Mouse (Mus musculus) leukemia stem cell, adult 10-12 weeks (primary cell): ENCODE data around the gene Txndc5. TPM values are rescaled to one million over a fixed set of nuclear protein-coding genes. Genes with fewer than 3 reads are reported as not detected.

Experiments used
- polyA plus RNA-seq: library from polyadenylated mRNA; stranded (reverse); fragments of >175 nt; gene quantifications from 2 replicates; pipeline ENCODE4 v1.2.3, GENCODE M21; 2012; ENCODE audit warnings: low replicate concordance

Gene Txndc5
- polyA plus RNA-seq = 138 and 208 TPM in 2 replicates

DNA sequence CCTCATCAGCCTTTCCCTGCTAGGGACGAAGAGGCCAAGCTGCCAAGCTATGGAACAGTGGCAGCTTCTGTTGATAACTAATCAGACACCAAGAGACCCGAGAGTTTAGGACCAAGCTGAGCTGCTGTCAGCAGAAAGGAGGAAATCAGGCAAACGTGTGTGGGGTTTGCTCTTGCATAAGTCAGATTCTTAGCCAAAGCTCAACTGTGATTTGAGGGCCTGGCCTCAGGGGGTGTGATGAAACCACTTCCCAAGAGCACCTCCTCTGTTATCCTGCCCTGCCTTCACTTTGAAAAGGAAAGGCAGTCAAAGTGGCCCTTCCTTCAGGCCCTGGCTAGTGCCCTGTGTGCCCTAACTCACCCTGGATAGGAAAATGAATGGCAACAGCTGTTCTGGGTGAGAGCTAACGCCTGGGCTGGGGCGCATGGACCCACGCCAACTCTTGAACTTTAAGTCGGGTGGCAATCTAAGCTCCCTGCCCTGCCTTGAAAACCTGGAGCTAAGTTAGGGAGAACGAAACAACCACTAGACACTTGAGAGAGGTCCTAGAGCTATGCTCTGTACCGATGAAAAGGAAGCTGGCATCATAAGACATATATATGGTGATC, at the start of gene Txndc5:
Gene Txndc5, minus strand, starts transcription at position 138 of the 608 bp plus-strand sequence.

Other genes with a start within 250 kb of the Txndc5 start
- 1.1 and 2.2 TPM in 2 replicates for gene Bmp6, start 183.7 kb downstream of the Txndc5 start, polyA plus RNA-seq
- gene Bloc1s5, start 106.3 kb upstream of the Txndc5 start, polyA plus RNA-seq = 5.0 and 6.1 TPM in 2 replicates
- 17.5 and 27.5 TPM in 2 replicates for gene Eef1e1, start 130.2 kb upstream of the Txndc5 start, polyA plus RNA-seq